Mouse (Mus musculus): ENCODE data around the gene Ndufa4l2. TPM values are rescaled to one million over a fixed set of nuclear protein-coding genes. Genes with fewer than 3 reads are reported as not detected.

Gene Ndufa4l2
- 9.8 TPM for polyA plus RNA-seq (2015; fragmentation: Illumina TruSeq; extraction: RNeasy Lipid Tissue Mini Kit (QIAGEN cat#74804); ENCODE audit: low read depth, low replicate concordance)

GRCm38 (mm10) chr10:127514764-127515163 lies at the start of gene Ndufa4l2:
Ndufa4l2 (plus strand) TSS chr10:127514967.

DNA sequence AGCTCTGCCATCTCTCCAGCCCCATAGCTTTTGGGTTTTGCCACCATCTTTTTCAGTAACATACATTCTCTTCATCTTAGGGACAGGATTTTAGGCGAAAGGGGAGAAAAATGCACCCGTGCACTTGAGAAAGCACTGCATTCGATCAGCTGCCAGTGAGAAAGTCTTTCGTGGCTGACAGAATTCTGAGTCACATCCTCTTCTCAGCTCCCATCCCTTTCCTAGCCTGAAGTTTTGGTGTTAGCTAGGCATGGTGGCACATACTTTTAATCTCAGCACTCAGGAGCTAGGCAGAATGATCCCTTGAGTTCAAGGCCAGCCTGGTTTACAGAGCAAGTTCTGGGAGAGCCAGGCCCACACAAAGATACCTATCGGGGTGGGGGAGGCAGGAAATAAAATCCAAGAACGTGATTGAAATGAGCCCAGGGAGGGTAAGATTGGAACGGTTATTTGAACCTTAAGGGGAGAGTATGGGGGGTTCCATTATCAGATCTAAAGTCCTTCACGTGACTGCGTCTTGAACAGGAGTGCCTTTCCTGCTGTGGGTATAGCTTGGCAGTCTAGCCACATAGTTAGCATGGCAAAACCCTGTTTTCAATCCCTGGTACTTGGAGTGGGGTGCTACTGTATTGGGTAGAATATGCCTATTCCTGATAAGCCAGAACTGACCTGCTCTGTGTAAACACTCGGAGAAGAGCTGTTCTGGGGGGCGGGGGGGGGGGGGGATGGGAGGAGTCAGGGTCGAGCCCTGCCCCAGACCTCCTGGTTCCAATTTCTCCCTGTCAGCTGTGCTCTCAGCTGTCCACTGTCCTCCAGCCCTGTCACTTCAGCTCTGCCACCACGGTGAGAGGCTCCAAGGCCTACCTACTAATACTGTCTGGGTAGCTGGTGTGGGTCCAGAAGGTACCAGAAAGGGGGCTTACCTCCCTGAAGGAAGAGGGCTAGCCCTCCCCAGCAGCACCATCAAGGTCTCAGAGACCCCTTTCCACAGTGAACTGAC lies 13.6 kb upstream of the Ndufa4l2 start, which contains the start of gene Stac3:
TSS of gene Stac3 (plus strand) at position 793 of the 1,000 bp plus-strand sequence.

GRCm38 (mm10) chr10:127522088-127522581 lies 7.4 kb downstream of the Ndufa4l2 start, which contains the start of gene Shmt2:
Shmt2 (minus strand) TSS chr10:127522444.

DNA sequence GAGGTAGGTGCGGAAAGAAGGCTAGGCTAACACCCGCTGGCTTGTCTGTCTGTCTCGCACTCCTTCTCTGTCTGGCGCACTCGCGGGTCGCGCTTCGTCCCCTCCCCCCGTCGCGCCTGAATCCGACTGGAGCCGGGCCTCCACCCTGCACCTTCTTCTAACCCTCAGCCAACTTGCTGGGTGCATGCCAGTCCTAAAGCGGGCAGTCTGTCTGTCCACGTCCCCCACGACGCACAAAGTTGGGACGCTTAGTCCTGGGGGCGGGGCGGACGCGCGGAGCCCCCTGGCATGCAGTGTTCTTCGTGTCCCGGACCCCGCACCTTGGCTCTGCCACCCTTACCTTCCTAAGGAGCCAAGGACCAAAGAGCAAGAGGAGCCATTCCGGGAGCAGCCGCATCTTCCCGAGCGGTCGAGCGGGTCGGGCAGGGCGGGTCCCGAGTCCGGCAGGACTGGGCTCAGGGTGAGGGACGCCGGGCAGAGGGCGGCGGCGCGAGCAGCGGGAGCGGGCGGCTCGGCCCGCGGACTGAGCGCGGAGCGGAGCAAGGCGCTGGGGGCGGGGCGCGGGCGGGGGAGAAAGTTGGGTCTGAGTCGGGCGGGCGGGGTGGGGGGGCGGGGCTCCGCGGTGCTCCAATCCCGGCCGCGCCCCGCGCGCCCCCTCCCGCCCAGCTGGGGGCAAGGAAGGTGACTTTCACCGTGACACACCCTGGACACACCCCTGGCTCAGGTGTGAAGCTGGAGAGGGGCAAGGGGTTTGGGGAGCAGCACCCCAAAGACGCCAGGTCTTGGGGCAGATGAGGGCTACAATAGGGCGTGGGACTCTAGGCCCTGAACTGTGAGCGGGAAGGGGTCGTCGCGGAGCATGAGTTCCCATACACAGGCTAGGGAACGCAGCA lies 19.5 kb downstream of the Ndufa4l2 start, which contains the start of gene Nxph4:
TSS of gene Nxph4 (minus strand) at position 524 of the 893 bp plus-strand sequence.

Other genes starting within 250 kb of the Ndufa4l2 start
- gene Dctn2, start 248.6 kb upstream of the Ndufa4l2 start, polyA plus RNA-seq (2015; fragmentation: Illumina TruSeq; extraction: RNeasy Lipid Tissue Mini Kit (QIAGEN cat#74804); ENCODE audit: low read depth, low replicate concordance): 329 TPM
- 25.4 TPM for gene Mbd6, start 225.9 kb upstream of the Ndufa4l2 start, polyA plus RNA-seq (2015; fragmentation: Illumina TruSeq; extraction: RNeasy Lipid Tissue Mini Kit (QIAGEN cat#74804); ENCODE audit: low read depth, low replicate concordance)
- gene Mars, start 203.2 kb upstream of the Ndufa4l2 start, polyA plus RNA-seq (2015; fragmentation: Illumina TruSeq; extraction: RNeasy Lipid Tissue Mini Kit (QIAGEN cat#74804); ENCODE audit: low read depth, low replicate concordance): 67.4 TPM
- gene Arhgap9, start 193.0 kb upstream of the Ndufa4l2 start, polyA plus RNA-seq (2015; fragmentation: Illumina TruSeq; extraction: RNeasy Lipid Tissue Mini Kit (QIAGEN cat#74804); ENCODE audit: low read depth, low replicate concordance): 1.1 TPM
- gene Gli1, start 173.0 kb upstream of the Ndufa4l2 start, polyA plus RNA-seq (2015; fragmentation: Illumina TruSeq; extraction: RNeasy Lipid Tissue Mini Kit (QIAGEN cat#74804); ENCODE audit: low read depth, low replicate concordance): 1.8 TPM
- 0.13 TPM for gene Inhbe, start 160.6 kb upstream of the Ndufa4l2 start, polyA plus RNA-seq (2015; fragmentation: Illumina TruSeq; extraction: RNeasy Lipid Tissue Mini Kit (QIAGEN cat#74804); ENCODE audit: low read depth, low replicate concordance)
- not detected for gene Inhbc, start 144.5 kb upstream of the Ndufa4l2 start, polyA plus RNA-seq (2015; fragmentation: Illumina TruSeq; extraction: RNeasy Lipid Tissue Mini Kit (QIAGEN cat#74804); ENCODE audit: low read depth, low replicate concordance)
- 195 TPM for gene R3hdm2, start 134.6 kb upstream of the Ndufa4l2 start, polyA plus RNA-seq (2015; fragmentation: Illumina TruSeq; extraction: RNeasy Lipid Tissue Mini Kit (QIAGEN cat#74804); ENCODE audit: low read depth, low replicate concordance)
- 4.3 TPM for gene Stac3, start 13.3 kb upstream of the Ndufa4l2 start, polyA plus RNA-seq (2015; fragmentation: Illumina TruSeq; extraction: RNeasy Lipid Tissue Mini Kit (QIAGEN cat#74804); ENCODE audit: low read depth, low replicate concordance)
- gene Shmt2, start 7.5 kb downstream of the Ndufa4l2 start, polyA plus RNA-seq (2015; fragmentation: Illumina TruSeq; extraction: RNeasy Lipid Tissue Mini Kit (QIAGEN cat#74804); ENCODE audit: low read depth, low replicate concordance): 26.1 TPM
- 6.8 TPM for gene Nxph4, start 19.6 kb downstream of the Ndufa4l2 start, polyA plus RNA-seq (2015; fragmentation: Illumina TruSeq; extraction: RNeasy Lipid Tissue Mini Kit (QIAGEN cat#74804); ENCODE audit: low read depth, low replicate concordance)
- gene Lrp1, start 106.2 kb downstream of the Ndufa4l2 start, polyA plus RNA-seq (2015; fragmentation: Illumina TruSeq; extraction: RNeasy Lipid Tissue Mini Kit (QIAGEN cat#74804); ENCODE audit: low read depth, low replicate concordance): 158 TPM
- 11.0 TPM for gene Stat6, start 128.0 kb downstream of the Ndufa4l2 start, polyA plus RNA-seq (2015; fragmentation: Illumina TruSeq; extraction: RNeasy Lipid Tissue Mini Kit (QIAGEN cat#74804); ENCODE audit: low read depth, low replicate concordance)
- gene Nemp1, start 151.9 kb downstream of the Ndufa4l2 start, polyA plus RNA-seq (2015; fragmentation: Illumina TruSeq; extraction: RNeasy Lipid Tissue Mini Kit (QIAGEN cat#74804); ENCODE audit: low read depth, low replicate concordance): 3.3 TPM
- 30.7 TPM for gene Nab2, start 153.6 kb downstream of the Ndufa4l2 start, polyA plus RNA-seq (2015; fragmentation: Illumina TruSeq; extraction: RNeasy Lipid Tissue Mini Kit (QIAGEN cat#74804); ENCODE audit: low read depth, low replicate concordance)
- gene Myo1a, start 190.2 kb downstream of the Ndufa4l2 start, polyA plus RNA-seq (2015; fragmentation: Illumina TruSeq; extraction: RNeasy Lipid Tissue Mini Kit (QIAGEN cat#74804); ENCODE audit: low read depth, low replicate concordance): 1.2 TPM
- gene Tac2, start 209.5 kb downstream of the Ndufa4l2 start, polyA plus RNA-seq (2015; fragmentation: Illumina TruSeq; extraction: RNeasy Lipid Tissue Mini Kit (QIAGEN cat#74804); ENCODE audit: low read depth, low replicate concordance): 23.1 TPM
- gene Zbtb39, start 224.6 kb downstream of the Ndufa4l2 start, polyA plus RNA-seq (2015; fragmentation: Illumina TruSeq; extraction: RNeasy Lipid Tissue Mini Kit (QIAGEN cat#74804); ENCODE audit: low read depth, low replicate concordance): 4.3 TPM
- 0.59 TPM for gene Gpr182, start 236.8 kb downstream of the Ndufa4l2 start, polyA plus RNA-seq (2015; fragmentation: Illumina TruSeq; extraction: RNeasy Lipid Tissue Mini Kit (QIAGEN cat#74804); ENCODE audit: low read depth, low replicate concordance)
- not detected for gene Rdh1, start 244.8 kb downstream of the Ndufa4l2 start, polyA plus RNA-seq (2015; fragmentation: Illumina TruSeq; extraction: RNeasy Lipid Tissue Mini Kit (QIAGEN cat#74804); ENCODE audit: low read depth, low replicate concordance)
- gene Rdh16f1, start 244.8 kb downstream of the Ndufa4l2 start, polyA plus RNA-seq (2015; fragmentation: Illumina TruSeq; extraction: RNeasy Lipid Tissue Mini Kit (QIAGEN cat#74804); ENCODE audit: low read depth, low replicate concordance): not detected